Mouse (Mus musculus) E14TG2a.4 (cell line): ENCODE results near the gene Slc35c2.

Source experiments
- CTCF ChIP-seq: conservative IDR thresholded peaks from 2 replicates; pipeline ENCODE4 v1.5.1; 2014; ENCODE audit warnings: low read length
- NANOG ChIP-seq: IDR thresholded peaks from 2 replicates; pipeline ENCODE4 v1.6.1; 2014; ENCODE audit warnings: borderline replicate concordance, low read length, mixed read lengths

- TF ChIP-seq CTCF (no peak), NANOG (no peak)
Observed at GRCm38 (mm10) chr2:165317621-165318263, 30.1 kb upstream of the Slc35c2 start.
